Mouse (Mus musculus): ENCODE measurements around the gene Galnt14.

DNA sequence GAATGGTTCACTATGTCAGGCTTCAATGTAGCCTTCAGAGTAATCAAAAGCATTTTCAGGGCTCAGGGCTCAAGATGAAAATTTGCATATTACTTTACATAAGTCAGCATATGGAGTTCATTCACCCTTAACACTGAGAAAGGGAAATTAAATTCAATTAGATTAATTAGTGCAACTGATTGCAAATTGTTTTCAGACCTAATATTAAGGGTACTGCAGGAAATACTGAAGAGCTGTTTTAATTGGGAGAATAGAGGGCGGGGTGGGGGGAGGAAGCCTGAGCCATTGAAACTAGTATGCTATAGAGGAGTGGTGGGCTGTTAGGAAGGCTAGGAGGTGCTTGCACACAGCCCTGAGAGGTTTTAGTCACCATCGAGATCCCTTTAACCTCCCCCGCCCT, 237.2 kb downstream of the Galnt14 start:
- no peak for TF ChIP-seq CTCF (IDR thresholded peaks at IDR 0.05; ENCODE audit: borderline replicate concordance, insufficient read depth, low read length)
- TF ChIP-seq POLR2A (IDR thresholded peaks at IDR 0.05; ENCODE audit: low read depth, low read length) = no peak
